Mouse (Mus musculus) leukemia stem cell, adult 10-12 weeks (primary cell): ENCODE results near the gene 1600002K03Rik. TPM values are rescaled to one million over a fixed set of nuclear protein-coding genes. Genes with fewer than 3 reads are reported as not detected.

ENCODE experiments used
- polyA plus RNA-seq: library from polyadenylated mRNA; stranded (reverse); fragments of >175 nt; gene quantifications from 2 replicates; pipeline ENCODE4 v1.2.3, GENCODE M21; 2012; ENCODE audit warnings: low replicate concordance

1600002K03Rik gene
- 7.0 and 16.7 TPM in 2 replicates for polyA plus RNA-seq

DNA sequence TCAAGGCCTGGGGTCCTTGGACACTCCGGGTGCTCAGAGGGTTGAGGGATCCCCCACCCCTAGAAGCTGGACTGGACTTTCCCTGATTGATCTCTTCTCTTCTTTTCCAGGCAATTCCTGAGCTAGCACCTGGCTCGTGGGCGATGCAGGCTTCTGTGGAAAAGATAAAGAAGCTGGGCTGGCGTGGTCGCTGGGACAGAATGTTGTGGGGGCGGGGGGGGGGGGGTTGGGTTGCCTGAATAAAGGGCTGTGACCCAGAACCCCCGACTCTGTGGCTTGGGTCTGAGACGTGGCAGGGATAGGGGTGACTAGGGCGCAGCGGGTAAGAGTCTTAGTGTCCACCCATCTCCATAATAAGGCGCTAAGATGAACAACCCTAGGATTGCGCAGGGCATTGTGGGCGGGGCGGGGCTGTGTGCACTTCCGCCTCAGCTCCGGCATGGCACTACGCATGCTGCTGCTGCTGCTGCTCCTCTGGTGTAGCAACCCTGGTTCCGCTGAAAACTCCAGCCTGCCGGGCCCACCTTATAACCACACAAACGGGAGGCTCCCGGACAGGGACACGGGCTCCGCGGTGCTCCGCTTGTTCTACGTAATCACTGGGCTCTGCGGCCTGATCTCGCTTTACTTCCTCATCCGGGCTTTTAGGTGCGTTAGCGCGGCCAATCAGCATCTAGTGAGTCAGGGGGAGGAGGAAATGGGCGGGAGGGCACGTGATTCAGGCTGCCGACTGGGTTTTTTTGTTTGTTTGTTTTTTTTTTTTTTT is at the start of gene 1600002K03Rik:
TSS of gene 1600002K03Rik (plus strand) at position 418 of the 766 bp plus-strand sequence.

GRCm38 (mm10) chr10:80138553-80139438 is 33.9 kb upstream of the 1600002K03Rik start, which contains the start of gene Atp5d:
Atp5d (plus strand) TSS chr10:80138632.

GRCm38 (mm10) chr10:80140666-80141035 is 32.1 kb upstream of the 1600002K03Rik start, which contains the start of gene Cbarp:
Cbarp (minus strand) TSS chr10:80140835.

DNA sequence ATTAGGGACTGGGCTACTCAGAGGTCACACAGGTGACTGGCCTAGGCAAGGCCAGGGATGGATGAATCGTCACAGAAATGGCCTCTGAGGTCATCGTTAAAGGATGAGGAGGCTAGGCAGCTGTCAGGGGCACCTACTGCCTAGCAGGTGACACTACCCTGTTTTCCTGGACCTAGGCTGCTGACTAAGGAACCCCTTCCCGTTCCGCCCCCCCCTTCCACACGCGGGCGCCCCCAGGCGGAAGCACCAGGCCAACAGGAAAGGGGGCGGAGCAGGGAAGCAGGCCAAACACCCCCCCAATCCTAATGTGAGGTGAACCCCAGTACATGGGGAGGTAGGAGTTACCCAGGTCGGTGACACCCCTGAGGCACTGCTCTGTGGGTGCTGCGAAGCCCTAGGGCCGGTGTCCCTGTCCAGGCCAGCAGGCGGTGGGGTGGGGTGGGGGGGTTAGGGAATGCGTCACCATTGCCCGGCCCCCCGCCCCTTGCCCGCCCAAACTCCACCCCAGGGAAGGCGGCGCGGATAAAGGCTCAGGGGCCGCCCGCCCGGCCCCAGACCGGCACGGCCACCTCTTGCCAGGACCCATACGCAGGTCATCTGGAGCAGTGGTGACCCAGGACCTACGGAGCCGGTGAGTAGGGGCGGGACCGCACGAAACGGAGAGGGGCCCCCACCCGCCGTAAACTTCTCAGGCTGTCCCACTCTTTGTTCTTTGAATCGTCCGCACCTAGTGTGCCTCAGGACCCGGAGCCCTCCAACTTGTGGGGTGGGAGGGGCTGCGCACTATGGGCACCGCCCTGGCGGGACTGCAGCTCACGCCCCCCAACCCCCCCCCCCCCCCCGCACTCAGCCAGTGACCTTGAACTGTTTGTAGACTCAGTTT is 24.8 kb upstream of the 1600002K03Rik start, which contains the start of gene Midn:
TSS of gene Midn (plus strand) at position 554 of the 883 bp plus-strand sequence.

GRCm38 (mm10) chr10:80165392-80166128 is 7.2 kb upstream of the 1600002K03Rik start, which contains the start of gene Cirbp:
Cirbp (plus strand) TSS chr10:80165985.

DNA sequence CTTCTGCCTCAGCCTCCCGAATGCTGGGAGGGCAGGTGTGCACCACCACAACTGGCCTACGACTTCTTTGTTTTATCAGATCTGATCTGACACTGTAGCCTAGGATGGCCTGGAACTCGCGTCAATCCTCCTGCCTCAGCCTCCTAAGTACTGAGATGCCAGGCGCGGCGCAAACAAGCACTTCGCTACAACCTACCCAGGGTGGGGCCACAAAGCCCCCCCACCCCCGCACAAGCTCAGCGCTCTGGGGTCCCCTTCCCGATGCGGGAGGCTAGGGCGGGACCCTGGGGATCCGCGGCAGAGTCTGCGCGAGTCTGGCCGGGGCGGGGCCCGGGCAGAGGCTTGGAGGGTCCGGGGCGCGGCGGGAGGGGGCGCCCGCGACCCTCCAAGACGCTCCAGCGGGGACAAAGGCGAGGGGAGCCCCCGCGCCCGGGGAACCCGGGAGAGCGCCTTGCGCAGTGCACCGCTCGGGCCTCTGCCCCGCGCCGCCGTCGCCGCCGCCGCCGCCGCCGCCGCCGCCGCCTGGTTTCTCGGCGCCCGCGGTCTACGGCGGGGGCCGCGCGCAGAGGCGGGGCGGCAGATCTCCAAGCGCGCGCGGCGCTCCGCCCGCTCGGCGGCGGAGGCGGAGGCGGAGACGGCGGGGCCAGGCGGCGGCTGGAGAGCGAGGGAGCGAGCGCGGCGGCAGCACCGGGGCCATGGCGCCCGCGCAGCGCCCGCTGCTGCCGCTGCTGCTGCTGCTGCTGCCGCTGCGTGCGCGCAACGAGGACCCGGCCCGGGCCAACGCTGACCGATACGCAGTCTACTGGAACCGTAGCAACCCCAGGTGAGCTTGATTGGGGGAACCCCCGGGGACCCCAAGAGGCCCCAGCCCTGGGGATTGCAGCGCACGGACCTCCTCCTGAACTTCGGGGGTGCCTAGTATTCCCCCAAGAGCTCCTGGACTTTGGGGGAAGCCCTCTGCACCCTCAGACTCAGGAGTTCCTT is 6.6 kb downstream of the 1600002K03Rik start, which contains the start of gene Efna2:
TSS of gene Efna2 (plus strand) at position 415 of the 984 bp plus-strand sequence.

Other genes starting within 250 kb of the 1600002K03Rik start
- 59.2 and 117 TPM in 2 replicates for gene Arid3a, start 245.9 kb upstream of the 1600002K03Rik start, polyA plus RNA-seq
- 67.7 and 87.8 TPM in 2 replicates for gene Wdr18, start 212.8 kb upstream of the 1600002K03Rik start, polyA plus RNA-seq
- 0.12 and 0.17 TPM in 2 replicates for gene Grin3b, start 202.2 kb upstream of the 1600002K03Rik start, polyA plus RNA-seq
- gene Tmem259, start 188.6 kb upstream of the 1600002K03Rik start, polyA plus RNA-seq: 658 and 1,473 TPM in 2 replicates
- gene Cnn2, start 184.4 kb upstream of the 1600002K03Rik start, polyA plus RNA-seq: 222 and 247 TPM in 2 replicates
- gene Abca7, start 176.4 kb upstream of the 1600002K03Rik start, polyA plus RNA-seq: 37.0 and 54.4 TPM in 2 replicates
- 156 and 353 TPM in 2 replicates for gene Arhgap45, start 156.3 kb upstream of the 1600002K03Rik start, polyA plus RNA-seq
- 53.8 and 132 TPM in 2 replicates for gene Polr2e, start 133.1 kb upstream of the 1600002K03Rik start, polyA plus RNA-seq
- gene Gpx4, start 125.8 kb upstream of the 1600002K03Rik start, polyA plus RNA-seq: 698 and 1,678 TPM in 2 replicates
- 72.7 and 82.1 TPM in 2 replicates for gene Sbno2, start 67.4 kb upstream of the 1600002K03Rik start, polyA plus RNA-seq
- gene Stk11, start 57.1 kb upstream of the 1600002K03Rik start, polyA plus RNA-seq: 127 and 185 TPM in 2 replicates
- 1,038 and 1,245 TPM in 2 replicates for gene Atp5d, start 34.3 kb upstream of the 1600002K03Rik start, polyA plus RNA-seq
- 40.1 and 43.9 TPM in 2 replicates for gene Cbarp, start 32.1 kb upstream of the 1600002K03Rik start, polyA plus RNA-seq
- 224 and 253 TPM in 2 replicates for gene Midn, start 24.7 kb upstream of the 1600002K03Rik start, polyA plus RNA-seq
- 19.6 and 38.2 TPM in 2 replicates for gene Cirbp, start 7.0 kb upstream of the 1600002K03Rik start, polyA plus RNA-seq
- 1.4 and 1.8 TPM in 2 replicates for gene Efna2, start 6.5 kb downstream of the 1600002K03Rik start, polyA plus RNA-seq
- gene Mum1, start 53.5 kb downstream of the 1600002K03Rik start, polyA plus RNA-seq: 47.2 and 117 TPM in 2 replicates
- gene Ndufs7, start 76.2 kb downstream of the 1600002K03Rik start, polyA plus RNA-seq: 197 and 234 TPM in 2 replicates
- 0.64 and 0.93 TPM in 2 replicates for gene Gamt, start 88.1 kb downstream of the 1600002K03Rik start, polyA plus RNA-seq
- gene Dazap1, start 88.5 kb downstream of the 1600002K03Rik start, polyA plus RNA-seq: 831 and 856 TPM in 2 replicates
- gene Rps15, start 119.5 kb downstream of the 1600002K03Rik start, polyA plus RNA-seq: 1,647 and 3,347 TPM in 2 replicates
- 0.09 and 0.10 TPM in 2 replicates for gene Apc2, start 123.0 kb downstream of the 1600002K03Rik start, polyA plus RNA-seq
- 80.6 and 113 TPM in 2 replicates for gene 2310011J03Rik, start 147.6 kb downstream of the 1600002K03Rik start, polyA plus RNA-seq
- gene Pcsk4, start 156.6 kb downstream of the 1600002K03Rik start, polyA plus RNA-seq: 29.8 and 43.5 TPM in 2 replicates
- gene Reep6, start 157.0 kb downstream of the 1600002K03Rik start, polyA plus RNA-seq: 198 and 406 TPM in 2 replicates
- 59.0 and 75.4 TPM in 2 replicates for gene Adamtsl5, start 175.5 kb downstream of the 1600002K03Rik start, polyA plus RNA-seq
- not detected in 2 replicates for gene Plk5, start 183.5 kb downstream of the 1600002K03Rik start, polyA plus RNA-seq
- gene Mex3d, start 214.7 kb downstream of the 1600002K03Rik start, polyA plus RNA-seq: 45.9 and 68.4 TPM in 2 replicates
- 234 and 272 TPM in 2 replicates for gene Mbd3, start 226.6 kb downstream of the 1600002K03Rik start, polyA plus RNA-seq
- 544 and 1,539 TPM in 2 replicates for gene Uqcr11, start 233.9 kb downstream of the 1600002K03Rik start, polyA plus RNA-seq